Mouse (Mus musculus): Measurements from ENCODE around the gene Usp38. TPM values are rescaled to one million over a fixed set of nuclear protein-coding genes. Genes with fewer than 3 reads are reported as not detected.

Usp38 gene
- polyA plus RNA-seq, 1 experiment from 2014 or later: 24.4 TPM

DNA sequence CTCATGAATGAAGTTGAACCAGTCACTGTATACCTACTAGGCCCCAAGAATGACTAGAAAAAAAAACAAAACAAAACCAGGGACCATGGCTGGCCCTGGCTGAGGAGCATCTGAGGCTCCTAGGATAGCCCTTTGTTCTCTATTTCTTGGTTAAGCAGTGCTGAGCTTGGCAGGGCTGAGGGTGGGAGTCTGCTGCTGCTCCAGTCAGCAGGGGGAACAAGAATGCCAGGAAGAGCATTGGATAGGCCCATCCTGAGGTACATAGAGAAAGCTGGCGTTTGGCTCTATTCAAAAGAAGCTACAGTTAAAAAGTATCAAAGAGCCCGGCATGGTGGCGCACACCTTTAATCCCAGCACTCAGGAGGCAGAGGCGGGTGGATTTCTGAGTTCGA lies 52.1 kb downstream of the Usp38 start:
- DNase-seq (ENCODE audit: low spot score): no peak

DNA sequence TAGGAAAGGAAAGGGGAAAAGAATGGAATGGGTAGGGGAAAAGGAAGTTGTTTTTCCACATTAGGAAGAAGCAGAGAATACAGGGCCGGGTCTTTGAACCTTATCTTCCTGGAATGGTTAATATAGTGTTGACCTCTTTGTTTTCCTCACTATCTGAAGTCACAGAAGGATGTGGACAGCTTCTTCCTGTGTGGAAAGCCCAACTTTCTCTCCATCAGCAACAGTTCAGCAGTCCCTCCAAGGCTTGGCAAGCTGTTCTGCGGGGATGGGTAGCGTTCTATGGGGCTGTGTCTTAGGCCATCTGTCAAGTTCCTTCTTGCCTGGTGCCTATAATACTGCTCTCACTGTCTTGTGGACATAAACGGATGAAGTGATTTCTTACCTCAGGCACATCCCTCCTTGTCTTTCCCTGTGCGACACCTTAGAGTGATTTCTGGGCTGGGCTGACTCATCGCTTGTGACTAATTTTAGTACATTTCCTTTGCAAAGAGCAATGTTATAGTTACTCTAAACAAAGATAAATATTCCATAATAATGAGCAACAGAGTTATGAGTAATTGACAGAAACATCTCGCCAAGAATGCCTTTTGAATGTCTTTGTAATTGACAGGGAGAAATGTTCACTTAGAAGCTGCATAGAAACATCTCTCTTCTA lies 52.7 kb downstream of the Usp38 start:
- no peak for DNase-seq (ENCODE audit: low spot score)

DNA sequence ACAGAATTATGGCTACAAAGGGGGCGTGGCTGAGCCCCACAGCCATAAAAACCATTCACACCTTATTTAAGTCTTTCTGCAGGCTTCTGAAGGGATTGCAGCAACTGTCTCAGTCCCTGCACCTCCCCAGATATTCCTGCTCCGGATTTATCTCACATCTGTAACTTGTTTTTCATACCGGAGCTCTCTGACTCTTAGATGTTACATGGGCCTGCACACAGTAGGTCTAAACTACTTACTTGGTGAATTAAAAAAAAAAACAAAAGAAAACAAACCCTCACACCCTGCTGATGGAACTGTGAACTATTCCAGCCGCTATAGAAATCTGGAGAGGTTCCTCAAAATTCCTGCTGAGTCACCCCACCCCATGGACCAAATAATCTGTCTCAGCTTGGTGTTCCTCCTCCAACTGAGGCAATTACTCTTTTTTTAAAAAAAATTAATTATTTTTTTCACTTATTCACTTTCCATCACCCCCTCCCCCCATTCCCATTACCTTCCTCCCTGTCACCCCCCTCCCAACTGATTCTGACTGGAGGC lies 53.6 kb downstream of the Usp38 start:
- DNase-seq (ENCODE audit: low spot score): no peak

DNA sequence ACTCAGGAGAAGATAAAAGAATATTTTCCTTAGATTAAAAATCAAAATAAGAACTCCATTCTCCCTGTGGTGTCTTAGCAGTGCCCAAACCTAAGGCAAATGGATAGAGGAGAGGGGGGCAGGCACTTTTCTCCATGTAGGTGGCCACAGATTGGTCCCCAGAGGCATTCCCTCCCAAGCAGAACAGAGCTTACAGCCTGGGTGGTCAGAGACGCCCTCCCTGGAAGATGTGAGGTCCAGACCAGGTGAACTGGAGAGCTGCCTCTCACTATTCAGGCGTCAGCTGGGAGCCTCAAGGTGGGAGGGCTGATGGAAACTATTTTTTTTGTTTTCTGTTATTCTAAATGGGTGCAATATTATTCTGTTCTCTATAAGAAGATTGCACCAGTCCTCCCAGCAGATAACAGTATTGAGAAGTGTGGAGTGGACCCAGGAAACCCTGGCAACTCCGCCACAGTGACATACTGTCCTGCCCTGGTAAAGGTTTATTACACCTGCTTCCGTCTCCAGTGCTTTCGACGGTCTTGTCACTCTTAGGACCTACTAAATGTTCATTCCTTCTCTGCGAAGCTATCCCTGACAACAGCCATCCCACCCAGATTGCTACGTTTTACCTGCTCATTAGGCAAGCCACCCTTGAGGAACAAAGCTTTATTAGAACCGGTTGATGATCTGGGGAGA lies 55.0 kb downstream of the Usp38 start:
- DNase-seq (ENCODE audit: low spot score): no peak

DNA sequence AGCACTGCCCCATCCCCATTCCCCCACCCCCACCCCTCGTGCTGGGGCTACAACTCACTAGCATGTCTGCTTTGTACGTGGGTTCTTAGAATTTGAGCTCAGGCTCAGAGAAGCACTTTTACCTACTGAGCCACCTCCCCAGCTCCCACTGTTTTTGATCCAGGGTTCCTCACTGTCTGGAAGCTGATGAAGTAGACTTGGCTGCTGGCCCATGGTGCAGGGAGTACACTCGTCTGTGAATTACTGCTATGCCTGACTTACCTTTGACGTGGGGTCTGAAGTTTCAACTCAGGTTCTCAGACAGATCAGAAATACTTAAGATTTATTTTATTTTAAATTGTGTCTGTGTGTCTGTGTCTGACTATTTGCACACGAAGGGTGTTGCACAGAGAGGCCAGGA lies 57.0 kb downstream of the Usp38 start:
- no peak for DNase-seq (ENCODE audit: low spot score)

DNA sequence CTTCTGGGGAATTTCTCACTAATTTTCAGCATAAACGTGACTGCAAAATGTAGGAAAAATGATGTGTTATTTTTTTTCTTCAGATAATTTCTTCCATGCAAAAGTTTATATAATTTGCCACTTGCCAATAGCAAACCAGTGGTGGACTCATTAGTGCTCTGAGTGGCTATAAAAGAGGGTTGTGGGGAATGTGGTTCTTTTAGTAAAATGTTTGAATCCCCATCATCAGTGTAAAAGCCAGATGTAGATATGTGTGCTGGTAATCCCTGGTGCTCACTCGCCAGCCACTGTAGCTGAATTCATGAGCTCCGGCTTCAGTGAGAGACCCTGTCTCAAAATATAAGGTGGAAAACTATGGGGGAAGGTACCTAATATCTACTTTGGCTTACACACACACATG lies 61.8 kb downstream of the Usp38 start:
- no peak for DNase-seq (ENCODE audit: low spot score)

DNA sequence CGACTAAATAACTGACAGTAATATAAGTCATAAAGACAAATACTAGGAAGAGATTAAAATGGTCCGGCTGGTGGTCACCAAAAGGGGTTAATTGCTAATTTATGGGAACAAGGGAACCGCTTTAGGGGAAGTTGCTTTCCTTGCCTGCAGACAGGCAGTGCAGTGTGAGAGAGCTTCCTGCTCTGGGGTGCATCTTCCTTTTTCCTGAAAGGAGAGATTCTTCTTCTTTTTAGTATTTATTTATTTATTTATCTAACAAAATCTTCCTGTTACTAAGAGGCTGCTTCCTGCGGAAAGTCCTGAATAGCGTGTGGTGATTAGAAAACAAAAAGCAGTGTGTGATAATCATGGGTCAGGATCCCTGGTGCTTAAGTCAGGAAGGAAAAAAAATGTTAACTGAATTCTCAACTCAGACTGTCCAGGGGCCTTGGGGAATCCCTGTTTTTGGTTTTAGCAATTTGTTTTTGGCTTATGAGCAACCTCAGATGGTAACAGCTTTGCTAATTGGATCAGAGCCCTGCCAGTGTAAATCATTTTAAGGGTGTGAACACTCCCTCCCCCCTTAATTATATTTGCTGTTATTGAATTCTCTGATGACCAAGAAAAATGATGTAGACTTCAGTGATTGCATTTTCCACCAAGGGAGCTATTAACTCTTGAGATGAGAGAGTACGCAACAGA lies 62.4 kb downstream of the Usp38 start:
- DNase-seq (ENCODE audit: low spot score): no peak

DNA sequence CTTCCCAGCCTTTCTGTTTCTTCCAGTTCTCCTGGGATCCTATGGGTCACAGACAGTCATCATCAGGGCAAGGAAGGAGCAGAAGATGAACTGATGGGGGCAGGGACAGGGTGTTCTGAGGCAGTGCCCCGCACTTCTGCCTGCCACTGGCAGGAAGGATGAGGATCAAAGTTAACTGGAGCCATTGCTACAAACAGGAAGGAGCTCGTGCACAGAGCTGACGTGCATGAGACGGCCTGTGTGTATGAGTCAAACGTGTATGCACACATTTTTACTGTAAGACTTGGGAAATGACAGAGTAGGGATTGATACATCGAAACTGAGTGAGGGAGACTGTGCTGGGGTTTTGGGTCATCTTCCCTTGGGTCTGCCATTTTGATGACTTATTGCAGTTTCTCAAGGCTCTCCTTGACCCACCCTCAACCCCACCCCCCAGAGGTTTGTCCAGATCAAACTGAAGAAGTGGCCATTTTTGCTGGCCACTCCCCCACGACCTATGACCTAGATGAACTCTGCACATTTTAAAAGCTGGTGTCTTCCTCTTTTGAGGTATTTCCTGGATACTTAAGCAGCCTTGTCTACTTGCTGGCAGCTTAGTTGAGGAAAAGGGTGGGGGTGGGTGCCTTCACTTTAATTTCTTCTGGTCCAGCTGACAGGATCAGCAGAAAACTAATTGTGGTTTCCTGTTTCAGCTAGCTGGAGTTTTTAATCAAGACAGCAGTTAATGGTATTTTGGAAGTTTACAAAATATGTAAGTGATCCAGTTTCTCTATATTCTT lies 66.1 kb downstream of the Usp38 start:
- DNase-seq (ENCODE audit: low spot score): peak; percentile 3

DNA sequence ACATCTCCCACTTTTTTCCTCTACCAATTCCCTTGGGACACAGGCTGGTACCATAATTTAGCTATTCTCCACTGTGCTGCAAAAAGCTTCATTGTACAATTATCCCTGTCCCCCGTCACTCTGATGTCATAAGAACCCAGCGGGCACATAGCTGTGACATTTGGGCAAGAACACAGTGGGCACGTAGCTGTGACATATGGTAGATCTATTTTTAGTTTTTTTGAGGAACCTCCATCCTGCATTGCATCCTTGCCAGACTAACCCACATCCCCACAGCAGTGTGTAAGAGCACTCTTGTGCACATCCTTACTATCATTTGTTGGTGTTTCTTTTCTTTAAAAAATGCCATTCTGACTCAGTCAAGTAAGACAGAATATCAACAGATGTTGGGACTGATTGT lies 71.0 kb downstream of the Usp38 start:
- no peak for DNase-seq (ENCODE audit: low spot score)

DNA sequence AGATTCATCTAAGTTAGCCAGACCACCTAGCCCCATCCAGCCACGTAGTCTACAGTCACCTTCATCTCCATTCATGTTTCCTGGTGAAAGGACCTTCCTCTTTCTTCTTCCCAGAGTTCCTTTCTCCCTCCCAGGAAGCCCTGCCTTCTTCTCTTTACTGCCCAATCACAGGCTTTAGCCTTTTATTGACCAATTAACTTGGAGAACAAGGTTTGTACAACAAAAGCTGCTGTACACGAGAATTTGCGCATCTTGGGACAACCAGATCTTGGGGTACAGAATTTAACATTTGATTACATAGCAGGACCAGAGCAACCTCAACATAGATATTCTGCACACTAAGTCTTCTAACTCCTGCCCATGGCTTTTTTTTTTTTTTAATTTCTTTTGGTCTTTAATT lies 73.1 kb downstream of the Usp38 start:
- DNase-seq (ENCODE audit: low spot score): no peak

DNA sequence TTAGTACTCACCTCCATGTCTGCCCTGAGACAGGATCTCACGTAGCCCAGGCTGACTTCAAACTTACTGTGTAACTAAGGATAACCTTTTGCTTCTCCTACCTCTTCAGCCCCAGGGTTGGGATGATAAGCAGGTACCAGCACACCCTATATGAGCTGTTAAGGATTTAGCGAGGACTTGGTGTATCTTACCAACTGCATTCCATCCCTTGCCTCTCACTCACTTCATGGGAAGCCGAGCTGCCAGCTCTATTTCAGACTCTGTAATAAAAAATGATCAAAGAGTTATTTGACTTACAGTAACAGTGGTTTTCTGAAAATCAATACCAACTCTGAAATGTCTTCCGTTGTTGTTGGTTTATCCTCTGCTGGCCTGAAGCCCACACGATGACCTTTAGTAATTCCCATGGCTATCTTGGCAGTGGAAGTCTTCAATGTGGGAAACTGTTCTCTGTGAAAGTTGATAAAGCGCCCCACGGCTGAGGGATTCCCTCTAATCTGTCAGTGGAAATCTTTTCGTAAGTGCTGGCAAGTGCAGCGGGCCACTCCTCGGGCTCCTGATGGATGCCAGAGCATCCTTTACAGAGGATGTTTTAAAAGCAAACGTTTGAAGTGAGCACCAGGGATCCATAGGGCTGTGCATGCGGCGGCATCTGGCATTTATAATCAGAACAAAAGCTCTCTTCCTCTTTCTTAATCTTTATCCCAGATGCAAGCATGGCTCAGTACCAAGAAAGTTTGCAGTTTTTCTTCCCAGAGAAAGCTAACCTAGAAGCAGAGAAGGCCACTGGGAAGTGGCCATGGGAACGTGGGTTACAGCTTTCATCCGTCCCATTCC lies 76.7 kb downstream of the Usp38 start:
- no peak for DNase-seq (ENCODE audit: low spot score)

Other genes starting within 250 kb of the Usp38 start
- 4.2 and 4.3 TPM in 2 replicates for gene Gab1, start 134.4 kb downstream of the Usp38 start, polyA plus RNA-seq (2015; fragmentation: Nextera tagmentation; extraction: Ambion mirVana)